Mouse (Mus musculus) testis, adult 2 months (tissue): ENCODE results near the gene Efnb3. TPM values are rescaled to one million over a fixed set of nuclear protein-coding genes. Genes with fewer than 3 reads are reported as not detected.

Experiments
- H3K27ac ChIP-seq: fragments of 200-500 bp; 2 replicates; pipeline ENCODE4 v1.5.1; 2012; ENCODE audit warnings: low read depth, low read length; ENCODE audit not compliant: control insufficient read depth, insufficient read depth
- H3K27me3 ChIP-seq: fragments of 200-500 bp; 2 replicates; pipeline ENCODE4 v1.6.1; 2012; ENCODE audit warnings: mild to moderate bottlenecking, low read length, moderate library complexity; ENCODE audit not compliant: control insufficient read depth, insufficient read depth
- H3K36me3 ChIP-seq: fragments of 200-500 bp; 2 replicates; pipeline ENCODE4 v1.6.1; 2012; ENCODE audit warnings: mild to moderate bottlenecking, low read length; ENCODE audit not compliant: control insufficient read depth, insufficient read depth
- H3K4me1 ChIP-seq: fragments of 200-500 bp; 2 replicates; pipeline ENCODE4 v1.6.1; 2012; ENCODE audit warnings: low read length; ENCODE audit not compliant: control insufficient read depth, insufficient read depth
- H3K4me3 ChIP-seq: fragments of 200-500 bp; 2 replicates; pipeline ENCODE4 v1.5.1; 2012; ENCODE audit warnings: low read depth, mild to moderate bottlenecking, low read length, moderate library complexity, mixed read lengths; ENCODE audit not compliant: control insufficient read depth
- CTCF ChIP-seq: fragments of 200-500 bp; IDR thresholded peaks from 2 replicates; pipeline ENCODE4 v1.5.1; 2012; ENCODE audit warnings: low read depth, mild to moderate bottlenecking, inconsistent platforms, low read length, moderate library complexity; ENCODE audit not compliant: control insufficient read depth, insufficient read depth, insufficient replicate concordance
- POLR2A ChIP-seq: fragments of 200-500 bp; IDR thresholded peaks from 2 replicates; pipeline ENCODE4 v1.6.1; 2012; ENCODE audit warnings: low read depth, mild to moderate bottlenecking, inconsistent platforms, low read length, moderate library complexity; ENCODE audit not compliant: control insufficient read depth
- polyA plus RNA-seq: library from polyadenylated mRNA; depleted of rRNA; stranded (reverse); fragments of >200 nt; gene quantifications from 2 replicates; pipeline ENCODE4 v1.2.3, GENCODE M21; 2012

Gene Efnb3
- polyA plus RNA-seq, 1 experiment = 3.3 TPM

DNA sequence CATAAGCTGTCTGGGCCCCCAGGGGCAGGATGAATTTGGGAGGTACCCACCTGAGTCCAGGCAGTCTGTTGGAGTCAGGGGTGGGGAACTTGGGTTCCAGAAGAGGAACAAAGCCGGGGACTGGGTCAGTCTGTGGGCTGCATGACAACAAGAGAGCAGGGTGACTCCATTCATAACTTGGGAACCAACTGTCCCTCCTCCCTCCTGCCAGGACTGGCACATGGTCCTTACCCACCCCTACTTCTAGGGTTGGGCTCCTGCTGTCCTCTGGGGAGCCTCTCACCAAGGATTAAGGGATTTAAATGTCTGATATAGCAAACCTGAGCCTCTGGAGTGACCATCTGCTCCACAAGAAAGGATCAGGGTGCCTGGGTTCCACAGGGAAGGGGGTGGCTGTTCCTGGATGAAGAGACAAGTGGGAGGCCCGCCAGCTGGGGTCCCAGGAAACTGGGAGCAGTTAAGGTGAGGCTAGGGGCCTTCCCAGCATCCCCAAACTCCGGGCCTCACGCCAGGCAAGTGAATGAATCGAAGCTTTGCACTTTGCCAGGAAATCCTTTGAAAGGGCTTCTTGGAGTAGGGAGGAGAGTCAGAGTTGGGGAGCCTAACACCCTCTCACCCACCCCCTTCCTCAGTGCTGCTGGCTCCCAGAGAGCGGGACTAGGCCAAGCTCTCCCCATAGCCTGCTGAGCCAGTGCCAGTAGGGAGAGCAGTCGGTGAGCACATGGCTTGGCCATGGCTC, 32.1 kb upstream of the Efnb3 start:
- Histone ChIP-seq H3K27ac (no peak overlapping the region), H3K36me3 (peaks cover 5% of the 10 kb centered on the region; the same call in 1 of the 2 replicates), H3K4me1 (no peaks in the 10 kb centered on the region), H3K27me3 (no peaks in the 10 kb centered on the region), H3K4me3 (no peak overlapping the region)
- TF ChIP-seq CTCF (no peak), POLR2A (no peak)

DNA sequence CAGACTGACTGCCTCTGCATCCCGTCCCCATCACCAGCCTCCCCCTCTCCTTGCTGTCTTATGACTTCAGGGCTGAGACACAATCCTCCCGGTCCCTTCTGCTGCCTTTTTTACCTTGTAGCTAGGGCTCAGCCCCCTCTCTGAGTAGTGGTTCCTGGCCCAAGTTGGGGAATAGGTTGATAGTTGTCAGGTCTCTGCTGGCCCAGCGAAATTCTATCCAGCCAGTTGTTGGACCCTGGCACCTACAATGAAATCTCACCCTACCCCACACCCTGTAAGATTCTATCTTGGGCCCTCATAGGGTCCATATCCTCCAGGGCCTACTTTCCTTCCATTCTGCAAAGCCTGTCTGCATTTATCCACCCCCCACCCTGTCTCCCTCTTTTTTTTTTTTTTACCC, 31.4 kb upstream of the Efnb3 start:
- TF ChIP-seq CTCF = no peak
- no peak for TF ChIP-seq POLR2A
- Histone ChIP-seq H3K36me3 (peaks cover 5% of the 10 kb centered on the region; the same call in 1 of the 2 replicates), H3K4me3 (no peak overlapping the region), H3K4me1 (no peaks in the 10 kb centered on the region), H3K27ac (no peak overlapping the region), H3K27me3 (no peaks in the 10 kb centered on the region)

DNA sequence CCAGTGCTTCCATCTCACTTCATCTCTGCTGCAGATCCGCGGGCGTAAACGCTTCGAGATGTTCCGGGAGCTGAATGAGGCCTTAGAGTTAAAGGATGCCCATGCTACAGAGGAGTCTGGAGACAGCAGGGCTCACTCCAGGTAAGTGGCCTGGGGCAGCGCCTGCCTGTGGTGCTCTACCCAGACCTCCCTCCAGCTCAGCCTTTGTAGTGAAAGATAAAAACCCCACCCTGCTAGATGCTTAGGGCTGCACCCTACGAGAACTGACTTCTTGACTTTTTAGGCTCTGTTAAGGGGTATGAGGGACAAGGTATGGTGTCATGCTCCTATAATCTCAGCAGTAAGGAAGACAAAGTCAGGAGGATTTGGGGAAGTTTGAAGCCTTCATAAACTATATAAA, 30.6 kb upstream of the Efnb3 start:
- Histone ChIP-seq H3K27ac (no peak overlapping the region), H3K36me3 (peaks cover 5% of the 10 kb centered on the region; the same call in 1 of the 2 replicates), H3K4me3 (no peak overlapping the region), H3K4me1 (no peaks in the 10 kb centered on the region), H3K27me3 (no peaks in the 10 kb centered on the region)
- TF ChIP-seq CTCF (no peak), POLR2A (no peak)

DNA sequence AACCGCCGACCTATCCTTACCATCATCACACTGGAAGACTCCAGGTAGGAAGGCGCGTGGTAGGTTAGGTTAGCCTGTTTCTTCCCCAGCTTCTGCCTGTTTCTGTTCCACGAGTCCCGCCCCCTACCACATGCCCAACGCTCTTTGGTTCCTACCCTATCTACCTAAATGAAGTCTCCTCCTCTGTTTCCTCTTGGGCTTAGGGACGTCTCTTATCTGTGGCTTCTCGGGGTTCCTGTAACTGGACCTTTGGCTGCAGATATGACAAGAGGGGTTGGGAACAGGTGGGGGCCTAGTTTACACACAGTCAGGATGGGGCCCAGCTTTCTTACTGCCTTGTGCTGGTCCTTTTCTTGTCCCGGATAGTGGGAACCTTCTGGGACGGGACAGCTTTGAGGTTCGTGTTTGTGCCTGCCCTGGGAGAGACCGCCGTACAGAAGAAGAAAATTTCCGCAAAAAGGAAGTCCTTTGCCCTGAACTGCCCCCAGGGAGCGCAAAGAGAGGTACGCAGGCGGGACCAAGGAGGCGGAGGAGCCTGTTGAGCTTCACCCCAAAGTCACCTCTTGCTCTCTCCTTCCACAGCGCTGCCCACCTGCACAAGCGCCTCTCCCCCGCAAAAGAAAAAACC, 29.3 kb upstream of the Efnb3 start:
- no peaks in the 10 kb centered on the region for H3K4me1 ChIP-seq
- peaks cover 5% of the 10 kb centered on the region; the same call in 1 of the 2 replicates for H3K36me3 ChIP-seq
- H3K4me3 ChIP-seq = no peak overlapping the region
- no peak for TF ChIP-seq POLR2A
- no peak for TF ChIP-seq CTCF
- H3K27ac ChIP-seq = no peak overlapping the region
- no peaks in the 10 kb centered on the region for H3K27me3 ChIP-seq

DNA sequence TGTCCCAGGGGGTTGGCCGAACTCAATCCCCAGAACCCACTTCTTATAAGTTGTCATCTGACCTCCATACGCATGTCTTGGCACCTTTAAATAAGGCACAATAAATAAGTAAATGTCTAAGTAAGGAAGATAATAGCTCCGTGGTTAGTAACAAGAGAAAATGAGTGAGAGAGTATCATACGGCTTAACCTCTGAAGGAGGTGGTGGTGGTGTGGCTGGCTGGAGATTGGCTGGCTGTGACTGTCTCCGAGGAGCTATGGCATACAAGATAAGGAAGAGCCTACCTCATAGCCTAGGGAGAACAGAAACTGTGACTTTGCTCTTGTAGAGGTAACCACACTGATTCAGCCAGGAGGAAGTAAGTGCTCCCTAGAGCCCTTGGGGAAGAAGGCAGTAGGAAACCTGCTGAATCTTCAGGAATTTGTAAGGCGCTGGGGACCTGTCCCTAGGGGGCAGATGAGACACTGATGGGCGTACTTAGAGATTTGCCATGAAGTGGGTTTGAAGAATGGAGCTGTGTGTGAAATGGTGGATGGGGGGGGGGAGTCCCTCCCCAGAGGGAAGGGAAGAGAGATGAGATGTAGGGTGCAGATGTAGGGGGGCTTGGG, 25.8 kb upstream of the Efnb3 start:
- Histone ChIP-seq H3K27me3 (no peaks in the 10 kb centered on the region), H3K4me3 (no peak overlapping the region), H3K36me3 (peaks cover 5% of the 10 kb centered on the region; the same call in 1 of the 2 replicates), H3K27ac (no peak overlapping the region), H3K4me1 (peaks cover 7% of the 10 kb centered on the region)
- TF ChIP-seq CTCF (no peak), POLR2A (no peak)

DNA sequence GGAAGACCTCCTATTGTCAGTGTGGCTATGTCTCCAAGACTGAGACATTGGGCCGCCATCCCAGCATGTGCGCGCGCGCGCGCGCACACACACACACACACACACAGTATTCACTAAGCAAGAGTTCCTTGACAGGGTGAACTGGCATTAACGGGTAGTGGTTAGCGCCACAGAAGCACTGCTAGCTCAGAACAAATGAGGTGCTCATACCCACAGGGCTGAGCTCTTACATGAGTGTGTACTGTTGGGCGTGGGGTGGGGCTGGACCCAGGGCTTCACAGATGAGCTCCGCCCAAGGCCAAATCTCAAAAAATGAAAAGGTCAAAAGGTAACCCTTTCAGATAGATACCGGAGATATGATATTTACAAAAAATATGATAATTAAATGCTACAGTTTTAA, 24.9 kb upstream of the Efnb3 start:
- Histone ChIP-seq H3K4me1 (peaks cover 9% of the 10 kb centered on the region), H3K27me3 (no peaks in the 10 kb centered on the region), H3K4me3 (no peak overlapping the region), H3K36me3 (peaks cover 5% of the 10 kb centered on the region; the same call in 1 of the 2 replicates), H3K27ac (no peak overlapping the region)
- TF ChIP-seq CTCF (no peak), POLR2A (no peak)

DNA sequence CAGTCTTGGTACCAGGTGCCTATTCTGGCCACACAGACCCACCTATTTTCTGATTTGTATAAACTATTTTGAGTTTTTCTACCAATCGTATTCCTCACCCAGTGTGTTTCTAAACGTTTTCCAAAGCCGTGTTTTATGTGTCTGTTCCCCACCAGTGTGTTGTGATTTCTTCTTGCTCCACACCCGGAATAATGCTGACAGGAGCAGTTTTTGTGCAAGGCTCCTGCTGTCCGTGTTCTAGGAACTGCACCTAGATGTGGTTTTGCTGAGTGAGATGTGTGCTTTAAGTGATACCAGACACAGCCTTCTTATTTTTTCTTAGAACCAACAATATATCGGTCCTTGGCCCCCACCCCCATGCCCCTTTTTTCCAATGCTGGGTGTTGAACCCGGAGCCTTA, 24.0 kb upstream of the Efnb3 start:
- peaks cover 5% of the 10 kb centered on the region; the same call in 1 of the 2 replicates for H3K36me3 ChIP-seq

More for the DNA sequence above, 24.0 kb upstream of the Efnb3 start:
- no peak overlapping the region for H3K27ac ChIP-seq
- H3K27me3 ChIP-seq = no peaks in the 10 kb centered on the region
- peaks cover 9% of the 10 kb centered on the region for H3K4me1 ChIP-seq
- TF ChIP-seq CTCF (no peak), POLR2A (no peak)
- no peak overlapping the region for H3K4me3 ChIP-seq
